Mouse (Mus musculus): ENCODE measurements around the gene Il13ra2.

GRCm38 (mm10) chrX:147393446-147393845 lies 35.5 kb downstream of the Il13ra2 start:
- TF ChIP-seq CTCF (IDR thresholded peaks at IDR 0.05; ENCODE audit: low read depth) (no peak), EP300 (IDR thresholded peaks at IDR 0.05; ENCODE audit: low read depth) (no peak)
